Mouse (Mus musculus) small intestine, adult 2 months (tissue): ENCODE measurements around the gene Jade3. TPM values are rescaled to one million over a fixed set of nuclear protein-coding genes. Genes with fewer than 3 reads are reported as not detected.

Source experiments
- H3K27ac ChIP-seq: fragments of 200-500 bp; 2 replicates; pipeline ENCODE4 v1.5.1; 2012; ENCODE audit warnings: low read depth, low read length, control low read depth, inconsistent platforms; ENCODE audit not compliant: insufficient read depth
- H3K27me3 ChIP-seq: fragments of 200-500 bp; 2 replicates; pipeline ENCODE4 v1.6.1; 2012; ENCODE audit warnings: mild to moderate bottlenecking, moderate library complexity, low read length, inconsistent platforms; ENCODE audit not compliant: control insufficient read depth, insufficient read depth
- H3K36me3 ChIP-seq: fragments of 200-500 bp; 2 replicates; pipeline ENCODE4 v1.6.1; 2012; ENCODE audit warnings: mild to moderate bottlenecking, low read length, control low read depth, inconsistent platforms; ENCODE audit not compliant: control insufficient read depth, insufficient read depth
- H3K4me1 ChIP-seq: fragments of 200-500 bp; 2 replicates; pipeline ENCODE4 v1.6.1; 2012; ENCODE audit warnings: low read length, inconsistent platforms, mixed read lengths; ENCODE audit not compliant: control insufficient read depth, insufficient read depth, insufficient read length
- H3K4me3 ChIP-seq: fragments of 200-500 bp; 2 replicates; pipeline ENCODE4 v1.5.1; 2012; ENCODE audit warnings: low read depth, mild to moderate bottlenecking, control low read depth, inconsistent platforms, low read length, moderate library complexity
- CTCF ChIP-seq: fragments of 200-500 bp; IDR thresholded peaks from 2 replicates; pipeline ENCODE4 v1.5.1; 2012; ENCODE audit warnings: low read depth, mild to moderate bottlenecking, control low read depth, inconsistent platforms, low read length, moderate library complexity, mixed read lengths; ENCODE audit not compliant: insufficient replicate concordance, insufficient read length; ENCODE audit errors: extremely low read depth
- POLR2A ChIP-seq: fragments of 200-500 bp; IDR thresholded peaks from 2 replicates; pipeline ENCODE4 v1.6.1; 2012; ENCODE audit warnings: low read depth, mild to moderate bottlenecking, control low read depth, inconsistent platforms, low read length, moderate library complexity
- WGBS: fragments of 180-500 bp; shearing (Covaris S2); methylation state at CpG from one replicate; pipeline ENCODE4 v1.1.7; 2018; 5-methylcytosine and 5-hydroxymethylcytosine counted together
- polyA plus RNA-seq: library from polyadenylated mRNA; depleted of rRNA; stranded (reverse); fragments of >200 nt; gene quantifications from 2 replicates; pipeline ENCODE4 v1.2.3, GENCODE M21; 2012

Jade3 gene
- polyA plus RNA-seq, 1 experiment = 0.32 TPM

DNA sequence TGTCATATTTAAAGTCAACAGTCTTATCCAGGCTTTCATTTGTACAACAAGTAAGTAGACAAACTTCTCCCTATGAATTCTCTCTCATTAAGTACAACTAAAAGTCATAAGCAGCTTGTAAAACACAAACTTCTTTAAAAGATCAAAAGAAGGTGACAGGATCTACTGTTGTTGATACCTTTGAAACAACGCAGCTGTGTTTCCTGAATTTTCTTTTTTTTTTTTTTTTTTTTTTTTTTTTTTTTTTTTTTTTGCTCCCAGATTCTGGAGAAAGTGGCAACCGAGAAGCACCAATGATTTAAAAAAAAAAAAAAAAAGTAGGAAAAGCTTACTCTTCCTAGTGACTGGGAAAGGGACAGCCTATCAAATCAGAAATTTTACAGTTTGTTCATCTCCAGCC lies 57.7 kb downstream of the Jade3 start:
- Histone ChIP-seq H3K36me3 (no peaks in the 10 kb centered on the region), H3K4me3 (no peak overlapping the region), H3K4me1 (no peaks in the 10 kb centered on the region), H3K27me3 (no peaks in the 10 kb centered on the region), H3K27ac (no peak overlapping the region)
- TF ChIP-seq CTCF (no peak), POLR2A (no peak)
- WGBS = 65% methylated on average over 2 of the region's 2 CpGs

DNA sequence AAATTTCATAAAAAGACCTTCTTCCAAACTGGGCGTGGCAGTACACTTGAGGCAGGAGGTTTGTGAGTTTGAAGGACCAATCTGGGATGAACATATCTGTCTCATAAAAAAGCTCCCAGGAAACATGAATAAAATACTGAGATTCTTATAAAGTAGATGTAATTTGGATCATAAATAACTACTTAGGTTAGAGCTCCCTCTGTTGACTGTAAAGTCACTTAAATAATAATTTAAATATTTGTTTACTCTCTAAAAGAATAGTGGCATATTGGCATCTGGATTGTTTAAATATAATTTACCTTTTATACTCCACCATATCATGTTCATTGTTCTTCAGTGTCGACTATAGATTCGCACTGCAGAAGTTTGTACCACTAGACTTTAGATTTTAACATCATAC lies 72.2 kb downstream of the Jade3 start:
- H3K27me3 ChIP-seq = no peaks in the 10 kb centered on the region
- no peak overlapping the region for H3K27ac ChIP-seq
- TF ChIP-seq CTCF = no peak
- no peak for TF ChIP-seq POLR2A
- WGBS = 84% methylated on average over 3 of the region's 3 CpGs
- no peaks in the 10 kb centered on the region for H3K4me1 ChIP-seq
- no peak overlapping the region for H3K4me3 ChIP-seq
- peaks cover 4% of the 10 kb centered on the region for H3K36me3 ChIP-seq

DNA sequence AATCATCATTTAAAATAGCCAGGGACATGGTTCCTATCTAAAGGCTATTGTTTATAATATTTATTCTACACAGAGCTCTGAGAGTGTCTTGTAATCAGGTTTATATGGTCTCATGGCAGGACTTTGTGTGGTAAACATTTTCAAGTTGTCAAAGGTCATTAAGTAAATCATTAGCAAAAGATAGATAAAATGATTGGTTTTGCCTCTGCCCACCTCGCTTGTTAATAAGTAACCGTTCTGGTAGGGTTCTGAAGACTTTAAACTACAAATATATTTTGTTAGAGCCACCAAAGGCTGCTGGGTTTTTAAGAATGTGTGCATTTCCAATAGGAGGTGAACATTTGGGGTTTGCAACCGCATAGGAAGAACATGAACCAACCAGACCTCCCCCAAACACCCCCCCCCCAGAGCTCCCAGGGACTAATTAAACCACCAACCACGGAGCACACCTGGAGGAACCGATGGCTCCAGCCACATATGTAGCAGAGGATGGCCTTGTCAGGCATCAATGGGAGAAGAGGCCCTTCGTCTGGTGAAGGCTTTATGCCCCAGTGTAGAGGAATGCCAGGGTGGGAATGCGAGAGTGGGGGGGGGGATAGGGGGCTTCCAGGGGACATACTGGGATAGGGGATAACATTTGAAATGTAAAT lies 94.9 kb downstream of the Jade3 start:
- H3K27me3 ChIP-seq = no peaks in the 10 kb centered on the region
- peaks cover 4% of the 10 kb centered on the region; the same call in 1 of the 2 replicates for H3K4me1 ChIP-seq
- H3K27ac ChIP-seq = no peak overlapping the region
- 30% methylated on average over 7 of the region's 7 CpGs for WGBS
- H3K4me3 ChIP-seq = no peak overlapping the region
- TF ChIP-seq POLR2A = no peak
- TF ChIP-seq CTCF = no peak
- peaks cover 2% of the 10 kb centered on the region; the same call in 1 of the 2 replicates for H3K36me3 ChIP-seq

DNA sequence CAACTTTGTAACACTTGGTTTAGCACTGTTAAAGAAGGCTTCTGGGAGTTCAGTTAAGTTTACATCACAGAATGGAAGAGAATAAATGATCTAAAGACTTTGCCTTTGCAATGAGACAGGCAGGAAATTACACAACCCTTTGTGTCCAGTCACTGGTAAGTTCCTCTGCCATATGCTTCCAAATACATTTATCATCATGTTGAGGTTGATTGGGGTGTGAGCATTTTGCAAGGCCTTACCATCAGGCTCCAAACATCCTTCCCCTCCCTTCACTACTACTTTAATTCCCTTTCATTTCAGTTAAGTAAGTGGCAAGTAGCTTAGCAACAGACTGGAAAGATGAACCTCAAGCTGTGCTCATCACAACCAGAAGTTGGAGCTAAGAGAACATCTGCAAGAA lies 96.1 kb downstream of the Jade3 start:
- Histone ChIP-seq H3K4me3 (no peak overlapping the region), H3K27me3 (no peaks in the 10 kb centered on the region), H3K36me3 (peaks cover 2% of the 10 kb centered on the region; the same call in 1 of the 2 replicates), H3K27ac (no peak overlapping the region), H3K4me1 (peaks cover 4% of the 10 kb centered on the region; the same call in 1 of the 2 replicates)
- TF ChIP-seq CTCF = no peak
- TF ChIP-seq POLR2A = no peak

DNA sequence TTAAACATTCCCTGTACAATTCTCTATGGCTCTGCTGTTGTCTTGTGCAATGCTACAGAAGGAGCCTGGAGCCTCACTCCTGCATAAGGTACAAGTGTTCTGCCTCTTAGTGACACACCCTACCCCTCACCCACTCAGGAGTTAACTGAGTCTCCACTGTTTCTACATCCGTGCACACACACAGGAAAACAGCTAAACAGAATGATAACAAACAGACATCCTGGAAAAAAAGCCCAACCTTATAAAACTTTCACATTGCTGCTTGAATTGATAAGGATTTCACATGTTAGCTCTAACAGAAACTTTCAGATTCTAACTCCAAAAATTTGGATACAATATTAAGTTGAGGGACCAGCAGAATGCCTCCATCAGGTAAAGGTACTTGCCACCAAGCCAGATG lies 107.1 kb downstream of the Jade3 start:
- Histone ChIP-seq H3K27ac (no peak overlapping the region), H3K27me3 (no peaks in the 10 kb centered on the region), H3K4me3 (no peak overlapping the region), H3K36me3 (no peaks in the 10 kb centered on the region), H3K4me1 (no peaks in the 10 kb centered on the region)
- WGBS = 52% methylated on average over 1 of the region's 1 CpGs
- no peak for TF ChIP-seq CTCF
- no peak for TF ChIP-seq POLR2A

DNA sequence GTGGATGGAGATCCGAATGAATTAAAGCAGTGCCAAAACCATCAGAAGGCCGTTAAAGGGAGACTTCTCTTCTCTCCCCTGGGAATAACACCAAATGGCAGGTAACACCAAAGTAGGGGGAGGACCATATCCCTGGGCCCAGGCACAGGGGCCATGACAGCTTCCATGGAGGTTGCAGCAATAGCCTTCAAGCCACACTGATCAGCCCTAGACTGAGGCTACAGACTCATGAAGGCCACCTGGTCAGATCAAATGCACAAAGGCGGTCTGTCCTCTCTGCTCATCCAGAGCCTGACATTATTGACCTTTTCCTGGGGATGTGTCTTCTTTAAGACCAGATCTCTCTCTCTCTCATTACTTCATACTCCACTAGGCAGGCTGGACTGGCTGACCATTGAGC lies 118.4 kb downstream of the Jade3 start:
- Histone ChIP-seq H3K27ac (no peak overlapping the region), H3K27me3 (no peaks in the 10 kb centered on the region), H3K4me1 (no peaks in the 10 kb centered on the region), H3K36me3 (no peaks in the 10 kb centered on the region), H3K4me3 (no peak overlapping the region)
- TF ChIP-seq CTCF (no peak), POLR2A (no peak)
- WGBS = 88% methylated on average over 3 of the region's 3 CpGs

DNA sequence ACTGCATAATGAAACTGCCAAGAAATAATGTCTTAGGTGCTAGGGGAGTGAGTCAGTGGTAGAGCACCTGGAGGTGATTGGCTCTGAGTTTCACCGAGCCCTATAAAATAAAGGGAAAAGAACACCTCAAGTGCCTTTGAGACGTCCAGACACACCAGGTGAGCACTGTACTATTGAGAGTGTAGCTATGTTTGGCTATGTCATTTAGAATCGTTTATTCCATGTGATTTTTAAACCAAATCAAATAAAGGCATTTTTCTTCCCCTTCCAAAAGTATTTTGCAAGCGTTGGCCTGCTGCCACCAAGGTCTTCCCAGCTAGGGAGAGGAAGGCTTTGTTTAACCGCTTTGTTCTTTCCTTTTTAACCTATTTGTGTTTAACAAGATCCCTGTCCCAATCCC lies 122.1 kb downstream of the Jade3 start:
- Histone ChIP-seq H3K4me3 (no peak overlapping the region), H3K36me3 (no peaks in the 10 kb centered on the region), H3K27ac (peak overlapping the region; percentile 75; the same call in 1 of the 2 replicates), H3K4me1 (no peaks in the 10 kb centered on the region), H3K27me3 (no peaks in the 10 kb centered on the region)
- no peak for TF ChIP-seq CTCF
- TF ChIP-seq POLR2A = no peak
- WGBS = 29% methylated on average over 5 of the region's 5 CpGs
